Mouse (Mus musculus) heart, postnatal 10 days (tissue): ENCODE data around the gene Atxn7l1. TPM values are rescaled to one million over a fixed set of nuclear protein-coding genes. Genes with fewer than 3 reads are reported as not detected.

Experiments
- DNase-seq, 2 experiments: peaks; one replicate each; pipeline ENCODE4 v3.0.0; 2021
- intact Hi-C: fragments of 180-260 bp; cut with DNase I; formaldehyde crosslinking; loops from one replicate; pipeline ENCODE4 v1.15.1; 2025
- total RNA-seq, 2 experiments: library from RNA; stranded (reverse); gene quantifications; 2 replicates each; pipeline ENCODE4 v1.2.3; 2021

The Atxn7l1 gene
- total RNA-seq, 2 experiments from 2014 or later, result 16.6 to 18.6 TPM

DNA sequence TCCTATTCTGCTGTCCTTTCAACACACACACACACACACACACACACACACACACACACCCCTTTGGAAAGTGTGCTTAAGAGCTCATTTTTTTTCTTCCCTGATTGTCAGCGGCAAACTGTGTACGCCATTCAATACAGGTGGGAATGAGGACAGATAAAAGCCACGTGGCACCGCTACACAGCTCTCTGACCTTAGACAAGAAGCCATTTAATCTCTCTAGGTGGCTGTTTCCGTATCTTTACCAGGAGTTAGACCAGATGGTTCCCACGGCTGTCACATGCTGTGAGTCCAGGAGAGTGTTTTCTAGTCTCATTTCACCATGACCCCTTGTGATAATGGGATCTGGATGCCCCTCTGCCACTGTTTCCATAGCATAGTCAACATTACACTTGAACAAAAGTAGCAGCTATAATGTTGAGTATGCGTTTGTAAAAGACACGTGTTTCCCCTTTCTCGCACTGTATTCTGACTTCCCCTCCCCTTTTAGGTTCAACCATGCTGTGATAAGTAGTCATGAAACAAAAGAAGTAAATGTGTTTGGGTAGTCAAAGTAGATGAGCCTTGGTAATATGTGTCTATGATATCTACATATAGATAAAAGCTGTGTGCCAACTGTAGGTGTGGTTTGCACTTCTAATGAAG is 70.8 kb downstream of the Atxn7l1 start:
- no peak for DNase-seq
- intact Hi-C loops, result no loop called here

DNA sequence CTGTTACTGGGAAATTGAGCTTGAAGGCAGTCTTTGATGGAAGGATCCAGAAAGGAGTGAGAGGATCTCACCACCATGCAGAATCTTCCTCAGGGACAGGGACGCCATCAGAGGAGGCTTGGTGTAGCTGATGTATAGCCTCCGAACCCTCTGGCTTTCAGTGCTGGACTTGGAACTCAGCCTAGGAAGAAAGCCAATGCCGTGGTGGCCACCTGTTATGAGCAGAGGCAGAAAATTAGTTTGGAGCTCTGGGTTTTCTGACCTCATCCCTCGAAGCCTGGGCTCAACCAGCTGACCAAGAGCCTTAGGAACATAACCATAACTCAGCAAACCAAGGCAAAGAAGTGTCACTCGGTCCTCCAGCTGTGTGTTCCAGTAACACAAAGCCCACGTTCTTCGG is 71.9 kb downstream of the Atxn7l1 start:
- intact Hi-C loops, result no loop called here
- DNase-seq, result no peak

DNA sequence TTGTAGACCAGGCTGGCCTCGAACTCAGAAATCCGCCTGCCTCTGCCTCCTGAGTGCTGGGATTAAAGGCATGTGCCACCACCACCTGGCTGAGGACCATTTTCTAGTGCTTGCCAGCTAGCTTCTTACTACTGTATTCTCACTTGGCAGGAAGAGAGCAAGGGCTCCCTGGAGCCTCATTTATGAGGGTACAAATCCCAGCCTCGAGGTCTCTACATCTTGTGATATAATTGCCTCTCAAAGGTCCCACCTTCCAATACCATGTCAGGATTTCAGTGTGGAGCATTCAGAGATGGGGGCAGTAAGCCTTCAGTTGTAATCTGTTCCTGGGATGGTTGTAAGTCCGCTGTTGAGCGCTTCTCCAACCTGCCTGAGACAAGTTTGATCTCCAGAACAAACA is 72.6 kb downstream of the Atxn7l1 start:
- intact Hi-C loops, result no loop called here

DNA sequence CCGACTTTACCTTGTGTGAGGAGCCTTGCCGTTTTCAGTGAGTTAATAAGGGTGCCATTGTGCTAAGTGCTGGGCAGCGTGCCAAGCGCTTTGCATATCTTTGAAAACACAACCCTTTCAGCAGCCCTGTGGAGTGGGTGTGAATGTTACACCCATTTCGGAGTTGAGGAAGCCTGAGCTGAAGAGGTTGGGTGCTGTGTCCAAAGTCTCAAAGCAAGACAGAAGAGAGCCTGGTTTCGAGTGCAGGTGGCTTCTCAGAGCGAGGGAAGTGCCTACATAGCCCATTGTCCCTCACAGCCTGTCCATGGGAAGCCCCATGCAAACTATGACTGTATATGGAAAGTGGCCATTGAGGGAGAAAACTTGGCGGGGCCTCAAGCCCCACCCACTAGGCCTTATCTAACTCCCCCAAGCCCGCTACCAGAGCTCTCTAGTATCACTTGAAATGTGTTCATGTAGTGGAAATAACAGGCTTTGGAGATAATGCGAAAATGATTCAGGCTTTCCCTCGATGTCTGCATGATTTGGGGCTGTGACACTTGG is 73.1 kb downstream of the Atxn7l1 start:
- intact Hi-C loops, result no loop called here
- DNase-seq, result peak; percentile 45 to 46

More for the DNA sequence above, 72.6 kb downstream of the Atxn7l1 start:
- no peak for DNase-seq

GRCm38 (mm10) chr12:33222187-33222586 is 74.7 kb downstream of the Atxn7l1 start:
- no peak for DNase-seq
- intact Hi-C loops, result no loop called here

GRCm38 (mm10) chr12:33225117-33225541 is 77.6 kb downstream of the Atxn7l1 start:
- intact Hi-C loops, result no loop called here
- no peak for DNase-seq

DNA sequence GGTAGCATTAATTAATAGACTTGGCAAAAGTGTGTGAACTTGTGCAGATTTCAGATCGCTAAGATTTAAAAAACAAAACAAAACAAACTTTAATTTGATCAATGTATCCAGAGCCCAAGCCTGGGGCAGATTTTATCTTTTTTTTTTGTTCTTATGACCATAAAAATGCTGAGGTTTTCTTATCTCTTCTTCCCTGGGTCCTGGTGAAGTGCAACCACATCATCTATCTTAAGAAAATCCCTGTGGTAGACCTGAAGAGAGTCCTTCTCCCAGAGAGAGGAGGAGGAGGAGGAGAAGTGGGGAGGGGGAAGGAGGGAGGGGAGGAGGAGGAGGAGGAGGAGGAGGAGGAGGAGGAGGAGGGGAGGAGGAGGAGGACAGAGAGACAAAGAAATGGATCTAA is 78.5 kb downstream of the Atxn7l1 start:
- no peak for DNase-seq
- intact Hi-C loops, result no loop called here

DNA sequence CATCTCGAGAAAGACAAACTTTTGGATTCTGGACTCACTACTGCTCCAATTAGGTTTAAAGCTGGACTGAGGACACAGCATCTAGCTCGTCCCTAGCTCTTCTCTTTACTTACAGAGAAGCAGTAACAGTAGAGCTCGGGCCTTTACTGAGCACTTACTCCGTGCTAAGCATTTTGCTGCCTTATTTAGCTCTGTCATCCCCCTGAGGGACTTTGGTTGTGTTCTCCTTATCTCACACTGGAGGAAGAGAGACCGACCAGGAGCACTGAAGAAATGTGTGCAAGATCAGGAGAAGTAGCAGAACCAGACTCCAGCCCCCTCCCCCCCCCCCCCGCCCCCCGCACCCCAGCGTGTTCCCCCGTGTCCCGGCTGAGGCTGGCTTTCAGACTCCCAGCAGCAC is 79.1 kb downstream of the Atxn7l1 start:
- no peak for DNase-seq

GRCm38 (mm10) chr12:33235314-33235713 is 87.8 kb downstream of the Atxn7l1 start:
- DNase-seq, result no peak
- intact Hi-C loops, result no loop called here

More for the DNA sequence above, 79.1 kb downstream of the Atxn7l1 start:
- intact Hi-C loops, result no loop called here

GRCm38 (mm10) chr12:33235771-33236323 is 88.4 kb downstream of the Atxn7l1 start:
- peak; percentile 46 to 62 for DNase-seq
- intact Hi-C loops, result no loop called here

- intact Hi-C loops, result no loop called here
- DNase-seq, result no peak
Measured at GRCm38 (mm10) chr12:33236344-33237049, 89.0 kb downstream of the Atxn7l1 start.

DNA sequence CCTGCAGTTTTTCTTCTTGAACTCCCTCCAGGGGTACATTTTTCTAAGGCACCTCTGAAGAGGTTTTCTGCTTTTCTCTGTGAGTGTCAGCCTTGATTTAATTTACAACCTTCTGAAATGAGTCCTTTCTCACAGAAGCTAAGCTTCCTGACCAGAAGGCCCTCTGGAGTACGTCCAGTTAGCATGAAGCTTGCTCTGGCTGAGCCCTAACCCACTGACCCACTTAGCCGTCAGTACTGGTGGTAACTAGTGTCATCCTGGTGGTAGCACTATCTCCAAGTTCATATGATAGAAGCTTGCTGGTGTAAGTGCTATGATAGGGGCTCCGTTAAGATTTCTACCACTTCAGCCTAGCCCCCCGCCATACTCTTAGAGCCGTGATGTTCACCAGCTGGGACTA is 89.6 kb downstream of the Atxn7l1 start:
- no peak for DNase-seq
- intact Hi-C loops, result no loop called here

- DNase-seq, result no peak
- intact Hi-C loops, result no loop called here
Measured at GRCm38 (mm10) chr12:33242679-33243078, 95.2 kb downstream of the Atxn7l1 start.

DNA sequence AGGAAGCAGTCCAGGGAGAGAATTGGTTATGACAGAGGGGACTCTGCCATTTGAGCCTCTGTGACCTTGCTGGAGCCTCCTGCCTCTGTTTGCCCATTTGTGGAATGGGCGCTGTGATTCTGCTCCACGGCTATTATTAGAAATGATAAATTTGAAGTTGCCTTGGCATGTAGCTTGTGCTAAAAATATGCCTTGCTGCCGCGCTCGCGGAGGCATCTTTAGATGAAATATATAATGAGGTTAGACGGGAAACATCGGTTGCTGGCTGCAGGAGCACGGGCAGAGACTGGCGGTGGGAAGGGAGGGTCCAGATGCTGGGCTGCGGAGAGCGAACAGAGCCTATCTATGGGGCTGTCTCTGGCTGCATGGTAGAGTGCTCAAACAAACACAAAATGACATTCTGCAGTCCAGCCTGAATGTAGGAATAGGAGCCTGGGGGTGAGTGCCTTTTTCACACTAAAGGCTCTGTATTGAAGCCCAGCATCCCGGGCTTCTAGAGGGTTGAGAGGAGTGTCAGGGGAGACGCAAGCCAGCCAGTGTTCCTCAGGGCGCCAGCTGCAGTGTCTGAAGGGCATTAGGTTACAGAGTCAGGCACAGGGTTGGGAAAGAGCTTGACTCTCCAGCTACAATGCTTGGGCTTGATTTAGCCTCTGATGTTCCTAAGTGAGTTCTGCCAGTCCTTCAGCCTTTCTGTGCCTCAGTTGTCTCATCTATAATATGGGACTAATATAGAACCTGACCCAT is 96.8 kb downstream of the Atxn7l1 start:
- intact Hi-C loops, result no loop called here
- DNase-seq, result peak in 1 of 2 experiments; percentile 37

GRCm38 (mm10) chr12:33245455-33245854 is 98.0 kb downstream of the Atxn7l1 start:
- intact Hi-C loops, result no loop called here
- peak; percentile 32 to 52 for DNase-seq

GRCm38 (mm10) chr12:33246878-33247277 is 99.4 kb downstream of the Atxn7l1 start:
- DNase-seq, result no peak
- intact Hi-C loops, result no loop called here

DNA sequence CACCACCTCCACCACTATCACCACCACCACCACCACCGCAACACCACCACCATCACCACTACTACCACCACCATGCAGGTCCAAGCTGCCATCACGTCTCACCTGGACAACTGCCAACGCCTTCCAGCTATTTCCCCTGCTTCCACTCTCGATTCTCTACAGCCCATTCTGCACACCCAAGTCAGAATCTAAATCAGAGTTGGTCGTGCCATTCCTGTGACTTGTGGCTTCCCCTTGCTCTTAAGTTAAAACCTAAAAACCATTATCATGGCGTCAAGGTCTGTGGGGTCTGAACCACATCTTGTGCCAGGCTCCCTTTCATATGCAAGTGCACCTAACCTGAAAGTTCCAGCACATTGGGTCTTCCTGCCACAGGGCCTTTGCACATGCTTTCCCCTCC is 102.7 kb downstream of the Atxn7l1 start:
- no peak for DNase-seq
- intact Hi-C loops, result no loop called here

DNA sequence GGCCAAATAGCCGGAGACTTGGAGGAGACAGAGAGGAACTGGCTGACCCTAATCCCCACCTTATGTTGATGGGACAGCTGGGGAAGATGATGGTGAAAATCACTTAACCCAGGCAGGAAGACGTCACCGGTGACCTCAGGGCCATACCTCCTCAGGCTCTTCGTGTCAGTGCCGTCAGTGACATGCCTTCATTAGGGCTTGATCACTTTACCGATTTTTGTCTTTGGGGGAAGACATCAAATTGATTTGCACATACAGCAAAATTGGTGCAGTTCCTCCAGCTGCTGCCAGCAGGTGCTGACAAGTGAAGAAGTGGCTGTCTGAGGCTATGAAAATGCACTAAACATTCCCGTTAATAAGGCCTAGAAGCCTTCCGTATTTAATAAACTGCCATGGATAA is 103.9 kb downstream of the Atxn7l1 start:
- intact Hi-C loops, result no loop called here
- DNase-seq, result no peak

- DNase-seq, result no peak
- intact Hi-C loops, result no loop called here
Measured at GRCm38 (mm10) chr12:33252621-33253020, 105.1 kb downstream of the Atxn7l1 start.

GRCm38 (mm10) chr12:33253206-33253605 is 105.7 kb downstream of the Atxn7l1 start:
- peak in 1 of 2 experiments; percentile 24 for DNase-seq
- intact Hi-C loops, result no loop called here

DNA sequence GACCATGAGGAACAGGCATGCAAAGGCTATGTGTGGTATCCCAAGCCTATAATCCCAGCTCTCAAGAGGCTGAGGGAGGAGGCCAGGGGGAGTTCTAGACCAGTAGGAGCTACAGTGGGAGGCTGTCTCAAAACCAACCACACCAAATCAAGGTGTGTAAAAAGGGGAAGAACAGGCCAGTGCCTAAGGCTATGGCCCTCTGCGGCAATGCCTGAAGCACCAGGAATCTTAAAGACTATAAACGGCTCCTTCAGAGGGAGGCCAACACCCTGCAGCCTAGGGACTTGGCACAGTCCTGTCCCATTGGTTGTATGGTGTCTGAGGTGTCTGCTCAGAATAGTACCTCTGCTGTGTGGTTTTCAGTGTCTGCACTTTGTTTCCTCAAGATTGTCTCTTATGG is 107.8 kb downstream of the Atxn7l1 start:
- no peak for DNase-seq
- intact Hi-C loops, result no loop called here
